In the genomic region with DNA sequence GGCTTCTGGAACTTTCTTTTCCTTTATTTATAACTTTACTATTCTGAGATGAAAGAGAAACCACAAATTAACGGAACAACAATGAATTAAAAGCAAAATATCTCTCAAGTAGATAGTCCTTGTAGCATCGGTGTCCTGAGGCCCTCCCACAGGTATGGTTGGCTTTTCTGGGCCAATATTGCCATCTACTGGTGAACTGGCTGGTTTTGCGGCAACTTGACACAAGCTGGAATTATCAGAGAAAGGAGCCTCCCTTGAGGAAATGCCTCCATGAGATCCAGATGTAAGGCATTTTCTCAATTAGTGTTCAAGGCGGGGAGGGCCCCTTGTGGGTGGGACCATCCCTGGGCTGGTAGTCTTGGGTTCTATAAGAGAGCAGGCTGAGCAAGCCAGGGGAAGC, we compare ENCODE assay signal across 8 mouse cellular contexts.
DNase-seq lines count a peak whose midpoint lies in the region; ATAC-seq and TF ChIP-seq lines count a peak whose summit lies in the region.
"Not testable (repeated sequence)": the region's sequence is repeated elsewhere in the genome, so short reads cannot be mapped to it uniquely, and the experiment has no call there.

No protein-coding gene starts in this region.

- H3K79me2 ChIP-seq in C2C12 (ENCODE audit: control insufficient read depth, insufficient read depth); heart, adult 2 months (replicated peaks; ENCODE audit: control insufficient read depth, insufficient read depth, low read length): not testable (repeated sequence)

- H3K9me3 ChIP-seq in embryonic facial prominence, embryonic 10.5 days; limb, embryonic 11.5 days (ENCODE audit: control insufficient read depth, low read length); midbrain, embryonic 16.5 days (replicated peaks; ENCODE audit: control insufficient read depth, low read length, poor library complexity, severe bottlenecking): not testable (repeated sequence)

- H3K27me3 ChIP-seq in C2C12 (ENCODE audit: control insufficient read depth, insufficient read depth, insufficient read length) = peaks cover 22% of the 10 kb centered on the region
- peaks cover 21% of the 10 kb centered on the region for H3K27me3 ChIP-seq in embryonic facial prominence, embryonic 10.5 days (replicated peaks; ENCODE audit: low read depth, poor library complexity, severe bottlenecking)
- H3K27me3 ChIP-seq in heart, adult 2 months (ENCODE audit: control insufficient read depth, insufficient read depth, low read length); limb, embryonic 11.5 days (ENCODE audit: control insufficient read depth, insufficient read depth, low read length); midbrain, embryonic 16.5 days (ENCODE audit: control insufficient read depth, insufficient read depth, low read depth, low read length); splenic B cell, adult 2 months (ENCODE audit: control insufficient read depth, insufficient read depth, low read length, poor library complexity, severe bottlenecking): not testable (repeated sequence)

- not testable (repeated sequence) for ATAC-seq in limb, embryonic 11.5 days (ENCODE audit: insufficient number of reproducible peaks, low FRiP score, low TSS enrichment, low read depth)
- ATAC-seq in midbrain, embryonic 16.5 days = peak; percentile 94

- H3K4me3 ChIP-seq in C2C12 (ENCODE audit: insufficient read depth, poor library complexity, severe bottlenecking); embryonic facial prominence, embryonic 10.5 days; heart, adult 2 months; limb, embryonic 11.5 days (ENCODE audit: low read depth, low read length); midbrain, embryonic 16.5 days (ENCODE audit: low read depth, low read length): not testable (repeated sequence)

- H3K79me3 ChIP-seq in C2C12 (ENCODE audit: low read depth) = not testable (repeated sequence)

- peaks cover 12% of the 10 kb centered on the region for H3K4me1 ChIP-seq in embryonic facial prominence, embryonic 10.5 days
- H3K4me1 ChIP-seq in heart, adult 2 months (ENCODE audit: control insufficient read depth, insufficient read depth, low read length); limb, embryonic 11.5 days (ENCODE audit: control insufficient read depth, insufficient read depth, low read length); midbrain, embryonic 16.5 days (ENCODE audit: control insufficient read depth, insufficient read depth, low read length): not testable (repeated sequence)

- H3K36me3 ChIP-seq in C2C12 (ENCODE audit: control insufficient read depth, insufficient read depth); embryonic facial prominence, embryonic 10.5 days (replicated peaks); heart, adult 2 months (ENCODE audit: control insufficient read depth, insufficient read depth, low read length); limb, embryonic 11.5 days (ENCODE audit: control insufficient read depth, insufficient read depth, low read length); midbrain, embryonic 16.5 days (ENCODE audit: control insufficient read depth, insufficient read depth, low read length); splenic B cell, adult 2 months (ENCODE audit: control insufficient read depth, insufficient read depth, low read length, poor library complexity, severe bottlenecking): not testable (repeated sequence)

- not testable (repeated sequence) for H3K4me2 ChIP-seq in limb, embryonic 11.5 days (ENCODE audit: low read depth, severe bottlenecking); midbrain, embryonic 16.5 days (ENCODE audit: low read length)

- 4% methylated on average over 4 of the region's 4 CpGs for WGBS in embryonic facial prominence, embryonic 10.5 days
- WGBS in heart, adult 2 months = 2% methylated on average over 4 of the region's 4 CpGs
- 3% methylated on average over 4 of the region's 4 CpGs for WGBS in limb, embryonic 11.5 days
- WGBS in midbrain, embryonic 16.5 days = 2% methylated on average over 4 of the region's 4 CpGs

- peak; percentile 29 for TF ChIP-seq CTCF in C2C12 (IDR thresholded peaks at IDR 0.05; ENCODE audit: control insufficient read depth, insufficient read depth, insufficient read length)
- TF ChIP-seq CTCF in brain, embryonic 14.5 days (IDR thresholded peaks at IDR 0.05; ENCODE audit: borderline replicate concordance, extremely low read depth, insufficient read depth, insufficient read length) = peak; percentile 73
- peak; percentile 55 for TF ChIP-seq CTCF in heart, adult 2 months (IDR thresholded peaks at IDR 0.05)

- H3K9ac ChIP-seq in heart, adult 2 months (ENCODE audit: low read depth, low read length); limb, embryonic 11.5 days (ENCODE audit: low read length); midbrain, embryonic 16.5 days (ENCODE audit: low read depth, low read length): not testable (repeated sequence)

- intact Hi-C loops in heart, adult 2 months (cut with DNase I) = loop anchor here (1.0 kb wide), 2 partner anchors 100 to 446 kb away; no protein-coding TSS in a partner anchor

- TF ChIP-seq POLR2A in brain, embryonic 14.5 days (IDR thresholded peaks at IDR 0.05; ENCODE audit: borderline replicate concordance, extremely low read depth, insufficient read depth, insufficient read length, poor library complexity, severe bottlenecking); heart, adult 2 months (IDR thresholded peaks at IDR 0.05; ENCODE audit: insufficient read depth, low read depth, low read length): not testable (repeated sequence)

- DNase-seq in brain, embryonic 14.5 days (ENCODE audit: low read depth) = peak; percentile 89
- peak; percentile 80 for DNase-seq in embryonic facial prominence, embryonic 10.5 days (ENCODE audit: low spot score)
- peak in 1 of 2 experiments; percentile 4 for DNase-seq in heart, adult 2 months
- DNase-seq in kidney, adult 9 months = peak; percentile 49
- peak; percentile 80 for DNase-seq in limb, embryonic 11.5 days (ENCODE audit: low spot score)
- DNase-seq in splenic B cell, adult 2 months (ENCODE audit: low read depth, low spot score) = peak; percentile 64

- H3K27ac ChIP-seq in embryonic facial prominence, embryonic 10.5 days (replicated peaks); heart, adult 2 months; limb, embryonic 11.5 days (replicated peaks; ENCODE audit: low read depth, low read length); midbrain, embryonic 16.5 days (ENCODE audit: low read length): not testable (repeated sequence)

- H3ac ChIP-seq in C2C12 (ENCODE audit: control insufficient read depth, insufficient read length, low read depth) = not testable (repeated sequence)

- not testable (repeated sequence) for TF ChIP-seq EP300 in heart, adult 2 months (IDR thresholded peaks at IDR 0.05; ENCODE audit: insufficient read depth, low read depth, low read length)
